Mouse (Mus musculus) heart, adult 2 months (tissue): Measurements from ENCODE around the gene 1110002E22Rik.

ENCODE experiments used
- CTCF ChIP-seq: fragments of 200-600 bp; IDR thresholded peaks from 2 replicates; pipeline ENCODE4 v1.8.1; 2022; ENCODE audit warnings: antibody characterized with exemption, mild to moderate bottlenecking, moderate library complexity
- POLR2A ChIP-seq: fragments of 200-500 bp; IDR thresholded peaks from 2 replicates; pipeline ENCODE4 v1.6.1; 2011; ENCODE audit warnings: mild to moderate bottlenecking, low read depth, low read length, control low read depth; ENCODE audit not compliant: insufficient read depth

DNA sequence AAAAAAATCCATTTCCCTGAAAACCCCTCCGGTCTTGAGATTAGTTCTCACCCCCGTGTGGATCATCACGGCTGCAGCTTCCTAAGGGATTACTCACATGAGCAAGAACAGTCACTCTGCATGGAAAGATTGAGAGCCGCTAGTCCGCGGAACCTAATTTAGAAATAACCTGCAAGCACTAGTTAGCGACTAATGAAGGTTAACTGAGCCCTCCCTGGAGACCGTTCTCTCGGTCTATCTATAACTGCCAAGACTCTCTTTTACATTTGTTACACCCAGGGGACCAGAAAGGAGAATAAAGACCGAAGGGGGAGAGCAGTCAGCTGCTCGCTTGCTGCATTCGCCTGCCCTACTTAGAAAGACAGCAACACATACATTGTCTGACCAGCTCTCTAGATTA lies 48.0 kb upstream of the 1110002E22Rik start:
- no peak for TF ChIP-seq POLR2A
- TF ChIP-seq CTCF = no peak
